Mouse (Mus musculus) R1 (cell line): Measurements from ENCODE around the gene Gm35549.
"Not testable (repeated sequence)": the region's sequence is repeated elsewhere in the genome, so short reads cannot be mapped to it uniquely, and the experiment has no call there.

Experiments
- DNase-seq: peaks from one replicate; pipeline ENCODE4 v3.0.0-alpha.2; 2018; ENCODE audit warnings: low read depth, low spot score

Gm35549 gene

GRCm38 (mm10) chr9:122843760-122844159, at the start of gene Gm35549:
Gene Gm35549, minus strand, starts transcription at chr9:122844035.
- DNase-seq: peak; percentile 41

- DNase-seq: peak; percentile 83
Measured at GRCm38 (mm10) chr9:122886372-122887179, 42.7 kb upstream of the Gm35549 start.

GRCm38 (mm10) chr9:122885385-122885784, 41.5 kb upstream of the Gm35549 start, which contains the start of gene Zkscan7:
Gene Zkscan7, plus strand, starts transcription at chr9:122885685.
- DNase-seq: no peak

- no peak for DNase-seq
Measured at GRCm38 (mm10) chr9:122875145-122875544, 31.3 kb upstream of the Gm35549 start.

GRCm38 (mm10) chr9:122874653-122875052, 30.8 kb upstream of the Gm35549 start:
- no peak for DNase-seq

GRCm38 (mm10) chr9:122872595-122872994, 28.8 kb upstream of the Gm35549 start:
- DNase-seq: no peak

GRCm38 (mm10) chr9:122866192-122866591, 22.4 kb upstream of the Gm35549 start:
- DNase-seq: no peak

- peak; percentile 92 for DNase-seq
Measured at GRCm38 (mm10) chr9:122865697-122866166, 21.9 kb upstream of the Gm35549 start, which contains the start of gene Zfp445. Gene Zfp445, minus strand, starts transcription at chr9:122866006.

- DNase-seq: no peak
Measured at GRCm38 (mm10) chr9:122864848-122865247, 21.0 kb upstream of the Gm35549 start.

- no peak for DNase-seq
Measured at GRCm38 (mm10) chr9:122863731-122864130, 19.9 kb upstream of the Gm35549 start.

- DNase-seq: no peak
Measured at GRCm38 (mm10) chr9:122860752-122861151, 16.9 kb upstream of the Gm35549 start.

- DNase-seq: no peak
Measured at GRCm38 (mm10) chr9:122856716-122857115, 12.9 kb upstream of the Gm35549 start.

- DNase-seq: no peak
Measured at GRCm38 (mm10) chr9:122855617-122856016, 11.8 kb upstream of the Gm35549 start.

- DNase-seq: not testable (repeated sequence)
Measured at GRCm38 (mm10) chr9:122855141-122855540, 11.3 kb upstream of the Gm35549 start.

- DNase-seq: no peak
Measured at GRCm38 (mm10) chr9:122854526-122854925, 10.7 kb upstream of the Gm35549 start.

GRCm38 (mm10) chr9:122847811-122848311, 4.0 kb upstream of the Gm35549 start:
- not testable (repeated sequence) for DNase-seq

- DNase-seq: no peak
Measured at GRCm38 (mm10) chr9:122846156-122846555, 2.3 kb upstream of the Gm35549 start.

- no peak for DNase-seq
Measured at GRCm38 (mm10) chr9:122845621-122846020, 1.8 kb upstream of the Gm35549 start.

GRCm38 (mm10) chr9:122837680-122838079, 6.2 kb downstream of the Gm35549 start:
- peak; percentile 86 for DNase-seq

GRCm38 (mm10) chr9:122837216-122837615, 6.6 kb downstream of the Gm35549 start:
- DNase-seq: no peak

GRCm38 (mm10) chr9:122836790-122837189, 7.0 kb downstream of the Gm35549 start:
- DNase-seq: no peak

- no peak for DNase-seq
Measured at GRCm38 (mm10) chr9:122836126-122836525, 7.7 kb downstream of the Gm35549 start.

GRCm38 (mm10) chr9:122829826-122830380, 13.9 kb downstream of the Gm35549 start:
- DNase-seq: no peak
